Mouse (Mus musculus) liver, adult 2 months (tissue): ENCODE results near the gene Plagl1.

Source experiments
- CTCF ChIP-seq: fragments of 200-500 bp; IDR thresholded peaks from 2 replicates; pipeline ENCODE4 v1.5.1; 2011; ENCODE audit warnings: low read depth, low read length, control low read depth
- POLR2A ChIP-seq: fragments of 200-500 bp; IDR thresholded peaks from 2 replicates; pipeline ENCODE4 v1.6.1; 2011; ENCODE audit warnings: low read length, control low read depth; ENCODE audit not compliant: insufficient read depth; ENCODE audit errors: extremely low read depth

GRCm38 (mm10) chr10:13162031-13162430, 101.7 kb downstream of the Plagl1 start:
- TF ChIP-seq CTCF (no peak), POLR2A (no peak)
